Mouse (Mus musculus): ENCODE measurements around the gene Man2a2.

DNA sequence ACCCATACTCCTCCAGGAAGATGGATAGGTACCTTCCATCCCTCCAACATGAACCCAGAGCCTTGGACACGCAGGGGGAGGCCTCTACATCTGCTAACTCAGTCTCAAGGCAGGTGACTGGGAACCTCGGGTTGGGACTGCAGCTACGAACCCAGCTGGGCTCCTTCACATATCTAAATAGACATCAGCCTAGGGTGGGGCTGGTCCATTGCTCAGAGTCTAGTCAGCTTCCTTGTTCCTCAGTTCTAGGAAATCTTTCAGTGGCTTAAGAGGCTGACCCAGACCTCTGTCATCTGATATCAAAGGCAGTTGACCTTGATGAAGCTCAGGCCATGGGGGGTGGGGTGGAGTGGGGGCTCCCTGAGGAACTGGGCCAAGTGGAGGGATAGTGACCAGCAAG lies 48.1 kb upstream of the Man2a2 start:
- TF ChIP-seq POLR2A (IDR thresholded peaks at IDR 0.05; ENCODE audit: low read depth, low read length) (no peak), CTCF (conservative IDR thresholded peaks at IDR 0.05; ENCODE audit: insufficient read depth, insufficient read length, low read depth, low read length) (no peak)
